Mouse (Mus musculus) embryonic stem cell, embryonic (primary cell): Measurements from ENCODE around the gene Gm14440.
"Not testable (repeated sequence)": the region's sequence is repeated elsewhere in the genome, so short reads cannot be mapped to it uniquely, and the experiment has no call there.

ENCODE experiments used
- CTCF ChIA-PET, 4 experiments: fragments of 300-600 bp in 2 of 4; fragments of 350-600 bp in 2 of 4; sonication (Branson Sonifier 250); formaldehyde crosslinking; loops; one replicate each; lab custom pipeline; 2022; ENCODE audit warnings: inconsistent platforms in 2 of 4; lab: Charles Lee
- POLR2A ChIA-PET, 4 experiments: fragments of 300-600 bp in 2 of 4; fragments of 350-600 bp in 2 of 4; sonication (Branson Sonifier 250); formaldehyde crosslinking; loops; one replicate each; lab custom pipeline; 2022; ENCODE audit warnings: antibody characterized with exemption in 4 of 4, inconsistent platforms in 1 of 4; lab: Charles Lee

Gm14440 gene

DNA sequence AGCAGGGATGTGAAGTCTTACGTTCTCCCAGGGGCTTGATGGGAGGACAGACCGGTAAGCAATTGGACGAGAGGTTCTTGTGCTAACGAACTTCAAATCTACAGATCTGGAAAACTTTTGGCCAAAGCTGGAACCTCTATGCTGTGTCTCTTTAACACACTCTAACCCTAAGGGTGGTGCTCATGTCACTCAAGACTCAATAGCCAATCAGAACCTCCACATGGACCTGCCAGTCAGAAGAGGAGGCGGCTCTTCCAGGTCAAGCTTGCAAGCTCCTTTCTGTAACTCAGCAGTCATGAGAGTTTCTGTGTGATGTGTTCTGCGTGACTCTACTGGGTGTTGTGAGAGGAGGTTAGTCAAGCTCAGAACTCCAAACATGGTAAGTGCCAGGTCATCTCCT, at the start of gene Gm14440:
Gm14440 (plus strand) TSS at position 301 of the 400 bp plus-strand sequence.
- POLR2A ChIA-PET, CTCF ChIA-PET: not testable (repeated sequence)
